Mouse (Mus musculus): ENCODE results near the gene Cacnb4.

DNA sequence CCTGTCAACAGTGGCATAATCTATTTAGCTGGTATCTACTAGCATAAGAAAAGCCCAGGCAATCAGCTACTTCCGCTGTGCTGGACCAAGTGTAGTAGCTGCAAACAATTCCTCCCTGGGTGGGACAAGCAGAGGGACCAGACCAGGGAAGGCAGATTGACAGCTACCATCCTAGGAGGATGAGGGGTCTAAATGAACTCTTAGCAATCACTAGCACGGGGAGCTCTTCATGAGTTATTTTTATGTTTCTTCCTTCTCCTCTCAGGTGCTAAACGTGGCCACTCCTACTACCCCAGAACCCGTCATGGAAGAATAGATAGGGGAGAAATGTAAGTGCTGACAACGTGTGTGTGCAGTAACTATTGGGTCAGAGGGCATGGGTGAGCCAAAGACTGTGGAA lies 105.8 kb downstream of the Cacnb4 start:
- TF ChIP-seq CTCF (IDR thresholded peaks at IDR 0.05; ENCODE audit: insufficient read depth, low read depth, low read length): no peak
- no peak for TF ChIP-seq POLR2A (IDR thresholded peaks at IDR 0.05; ENCODE audit: insufficient read depth, low read depth, low read length)

All from olfactory bulb, adult 2 months (tissue).